Mouse (Mus musculus) kidney, adult 2 months (tissue): ENCODE data around the gene Ppme1. TPM values are rescaled to one million over a fixed set of nuclear protein-coding genes. Genes with fewer than 3 reads are reported as not detected.
A peak's percentile ranks its signal among the peaks of the same experiment; 100 is the strongest.

Source experiments
- DNase-seq: peaks from one replicate; pipeline ENCODE4 v3.0.0; 2021
- H3K27ac ChIP-seq: fragments of 200-500 bp; 2 replicates; pipeline ENCODE4 v1.5.1; 2012; ENCODE audit warnings: low read depth, low read length, control low read depth, inconsistent platforms; ENCODE audit not compliant: insufficient read depth
- H3K27me3 ChIP-seq: fragments of 200-500 bp; replicated peaks from 2 replicates; pipeline ENCODE4 v1.6.1; 2012; ENCODE audit warnings: mild to moderate bottlenecking, moderate library complexity, low read length, inconsistent platforms; ENCODE audit not compliant: control insufficient read depth, insufficient read depth
- H3K36me3 ChIP-seq: fragments of 200-500 bp; 2 replicates; pipeline ENCODE4 v1.6.1; 2012; ENCODE audit warnings: mild to moderate bottlenecking, moderate library complexity, low read length, inconsistent platforms; ENCODE audit not compliant: control insufficient read depth, insufficient read depth
- H3K4me1 ChIP-seq: fragments of 200-500 bp; 2 replicates; pipeline ENCODE4 v1.6.1; 2011; ENCODE audit warnings: low read length; ENCODE audit not compliant: control insufficient read depth, insufficient read depth
- H3K4me3 ChIP-seq: fragments of 200-500 bp; 2 replicates; pipeline ENCODE4 v1.5.1; 2011; ENCODE audit warnings: mild to moderate bottlenecking, low read depth, low read length, control low read depth; ENCODE audit not compliant: insufficient read depth
- CTCF ChIP-seq: fragments of 200-500 bp; conservative IDR thresholded peaks from 2 replicates; pipeline ENCODE4 v1.5.1; 2011; ENCODE audit warnings: low read depth, mild to moderate bottlenecking, control low read depth, low read length, moderate library complexity, mixed read lengths; ENCODE audit not compliant: insufficient read depth, insufficient read length
- POLR2A ChIP-seq: fragments of 200-500 bp; IDR thresholded peaks from one replicate; pipeline ENCODE4 v1.6.1; 2011; ENCODE audit warnings: low read depth, low read length, control low read depth
- WGBS: fragments of 180-500 bp; shearing (Covaris S2); methylation state at CpG from one replicate; pipeline ENCODE4 v1.1.7; 2018; 5-methylcytosine and 5-hydroxymethylcytosine counted together
- polyA plus RNA-seq: library from polyadenylated mRNA; depleted of rRNA; stranded (reverse); fragments of >200 nt; gene quantifications from 2 replicates; pipeline ENCODE4 v1.2.3, GENCODE M21; 2012

The Ppme1 gene
- polyA plus RNA-seq, 1 experiment: 94.0 TPM

- 72% methylated on average over 6 of the region's 6 CpGs for WGBS
- no peaks in the 10 kb centered on the region for H3K27me3 ChIP-seq
- DNase-seq: no peak
- H3K27ac ChIP-seq: no peak overlapping the region
- H3K36me3 ChIP-seq: no peaks in the 10 kb centered on the region
- TF ChIP-seq POLR2A: no peak
- no peak for TF ChIP-seq CTCF
- no peaks in the 10 kb centered on the region for H3K4me1 ChIP-seq
- no peak overlapping the region for H3K4me3 ChIP-seq
These were observed 75.4 kb downstream of the Ppme1 start for GRCm38 (mm10) chr7:100296699-100297098.

DNA sequence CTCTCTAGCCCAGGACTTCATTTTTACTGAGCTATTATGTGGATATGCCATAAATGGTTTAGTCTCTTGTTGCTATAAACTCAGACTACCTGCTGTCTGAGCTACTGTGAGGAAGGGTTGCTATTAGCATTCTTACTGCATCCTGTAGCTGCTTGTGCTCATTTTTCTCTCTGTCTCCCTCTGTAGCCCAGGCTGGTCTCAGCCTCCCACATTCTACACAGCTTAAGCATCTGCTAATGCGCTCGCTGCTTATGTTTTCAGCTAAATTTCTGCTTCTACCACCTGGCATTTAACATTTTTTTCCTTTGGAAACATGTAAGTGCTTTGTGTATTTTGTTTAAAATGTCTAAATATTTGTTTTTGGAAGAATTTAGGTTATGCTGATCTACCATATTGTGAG, 76.4 kb downstream of the Ppme1 start:
- 96% methylated on average over 2 of the region's 2 CpGs for whole genome bisulfite sequencing

GRCm38 (mm10) chr7:100293546-100293945, 78.6 kb downstream of the Ppme1 start:
- no peak overlapping the region for H3K4me3 ChIP-seq
- TF ChIP-seq POLR2A (no peak), CTCF (no peak)
- no peaks in the 10 kb centered on the region for H3K27me3 ChIP-seq
- H3K27ac ChIP-seq: no peak overlapping the region
- no peak for DNase-seq
- H3K4me1 ChIP-seq: no peaks in the 10 kb centered on the region
- no peaks in the 10 kb centered on the region for H3K36me3 ChIP-seq
- WGBS: 79% methylated on average over 8 of the region's 8 CpGs

More for the DNA sequence above, 76.4 kb downstream of the Ppme1 start:
- DNase-seq: no peak
- no peak overlapping the region for H3K27ac ChIP-seq
- H3K4me3 ChIP-seq: no peak overlapping the region
- no peaks in the 10 kb centered on the region for H3K27me3 ChIP-seq
- no peaks in the 10 kb centered on the region for H3K4me1 ChIP-seq
- no peaks in the 10 kb centered on the region for H3K36me3 ChIP-seq
- TF ChIP-seq POLR2A: no peak
- TF ChIP-seq CTCF: no peak

GRCm38 (mm10) chr7:100288622-100289021, 83.5 kb downstream of the Ppme1 start:
- H3K27me3 ChIP-seq: no peaks in the 10 kb centered on the region
- H3K4me3 ChIP-seq: no peak overlapping the region
- no peak overlapping the region for H3K27ac ChIP-seq
- TF ChIP-seq POLR2A: no peak
- TF ChIP-seq CTCF: no peak
- no peak for DNase-seq
- WGBS: 20% methylated on average over 11 of the region's 11 CpGs
- no peaks in the 10 kb centered on the region for H3K4me1 ChIP-seq
- H3K36me3 ChIP-seq: no peaks in the 10 kb centered on the region

DNA sequence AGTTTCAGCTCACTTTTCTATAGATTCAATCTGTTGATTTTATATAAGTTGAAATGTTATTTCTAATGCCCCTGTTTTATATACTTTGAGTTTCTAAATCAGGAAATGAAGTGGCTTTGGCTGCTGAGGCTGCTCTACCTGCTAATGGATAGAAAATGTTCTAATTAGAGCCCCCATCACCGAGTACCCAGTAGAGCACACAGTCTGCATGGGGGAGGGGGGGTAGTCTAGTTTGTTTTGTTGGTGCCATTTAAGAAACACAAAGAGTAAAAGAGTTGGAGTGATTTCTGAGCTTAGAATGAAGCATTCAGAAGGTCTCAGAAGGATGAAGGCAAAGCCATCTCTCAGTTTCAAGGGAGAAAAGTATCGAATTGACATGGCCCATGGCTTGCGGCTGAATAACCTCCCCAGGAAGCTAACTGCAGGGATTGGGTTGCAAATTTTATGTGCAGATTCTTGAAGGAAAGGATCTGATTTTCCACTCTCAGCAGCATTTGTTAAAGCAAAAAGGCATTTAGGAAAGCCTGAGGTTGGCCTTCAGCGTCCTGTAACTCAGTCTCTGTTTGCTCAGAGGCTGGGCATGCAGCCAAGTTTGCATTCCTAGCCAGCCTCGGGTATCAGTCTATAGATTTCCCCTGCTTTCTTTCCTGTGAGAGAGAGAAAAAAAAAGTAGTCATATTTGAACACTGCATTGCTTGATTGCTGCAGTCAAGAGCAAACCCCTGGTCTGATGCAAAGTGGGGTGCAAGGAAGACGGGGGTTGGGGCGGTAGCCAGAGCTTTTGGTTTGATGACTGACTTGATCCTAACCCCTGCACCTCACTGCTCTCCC, 84.1 kb downstream of the Ppme1 start:
- peak; percentile 45 for DNase-seq
- TF ChIP-seq POLR2A: no peak
- TF ChIP-seq CTCF: no peak
- Histone ChIP-seq H3K27me3 (no peaks in the 10 kb centered on the region), H3K4me3 (no peak overlapping the region), H3K36me3 (no peaks in the 10 kb centered on the region), H3K27ac (no peak overlapping the region), H3K4me1 (no peaks in the 10 kb centered on the region)
- WGBS: 19% methylated on average over 7 of the region's 7 CpGs

- Histone ChIP-seq H3K27me3 (no peaks in the 10 kb centered on the region), H3K4me3 (no peak within 1 kb of the TSS), H3K27ac (no peak within 1 kb of the TSS), H3K36me3 (no peaks in the 10 kb centered on the region), H3K4me1 (no peaks in the 10 kb centered on the region)
- TF ChIP-seq POLR2A: no peak
- no peak for TF ChIP-seq CTCF
- DNase-seq: no peak
- 2% methylated on average over 53 of the region's 53 CpGs for WGBS
These were observed 86.7 kb downstream of the Ppme1 start, which contains the start of gene P4ha3 for GRCm38 (mm10) chr7:100285383-100285782. Gene P4ha3 (plus strand): TSS chr7:100285520.

- DNase-seq: no peak
- Histone ChIP-seq H3K4me3 (no peak overlapping the region), H3K27me3 (no peaks in the 10 kb centered on the region), H3K36me3 (no peaks in the 10 kb centered on the region), H3K27ac (no peak overlapping the region), H3K4me1 (no peaks in the 10 kb centered on the region)
- WGBS: 34% methylated on average over 3 of the region's 3 CpGs
- TF ChIP-seq POLR2A: no peak
- TF ChIP-seq CTCF: no peak
These were observed 88.8 kb downstream of the Ppme1 start for GRCm38 (mm10) chr7:100283298-100283697.
